ENCODE assay signal across 9 mouse cellular contexts in genomic region chr6:124758849-124759232, GRCm38 (mm10). TPM values are rescaled to one million over a fixed set of nuclear protein-coding genes. Genes with fewer than 3 reads are reported as not detected.
DNase-seq lines count a peak whose midpoint lies in the region; ATAC-seq lines count a peak whose summit lies in the region.
"Had no signal": no experiment of that assay in that cellular context is flagged by ENCODE, and none has a peak within 500 bp of the region (broad histone marks: within the 10 kb centered on the region; RNA-seq: fewer than 3 reads in every experiment).

No protein-coding gene starts in this region.

- peaks cover 3% of the 10 kb centered on the region; the same call in 1 of the 2 replicates for H3K27me3 ChIP-seq in lung, embryonic 15.5 days
- no peaks in the 10 kb centered on the region for H3K27me3 ChIP-seq in forebrain, embryonic 14.5 days (replicated peaks; ENCODE audit: control insufficient read depth, insufficient read depth, low read length)
- H3K27me3 ChIP-seq in limb, embryonic 12.5 days = peaks cover 26% of the 10 kb centered on the region
- H3K27me3 ChIP-seq in stomach, embryonic 14.5 days (ENCODE audit: control insufficient read depth, insufficient read depth, low read length) = no peaks in the 10 kb centered on the region

- DNase-seq in lung, postnatal 4 days = no peak
- no peak for DNase-seq in forebrain, embryonic 14.5 days (ENCODE audit: low spot score)
- DNase-seq in adrenal gland, adult 18-20 months (ENCODE audit: low spot score in 2 of 2) = no peak
- no peak for DNase-seq in layer of hippocampus, postnatal 14 days (ENCODE audit: low spot score in 2 of 2)

- WGBS in lung, embryonic 15.5 days = 52% methylated on average over 2 of the region's 2 CpGs
- WGBS in forebrain, embryonic 14.5 days = 51% methylated on average over 2 of the region's 2 CpGs
- 57% methylated on average over 2 of the region's 2 CpGs for WGBS in limb, embryonic 12.5 days
- WGBS in stomach, embryonic 14.5 days = 58% methylated on average over 2 of the region's 2 CpGs

- H3K4me2 ChIP-seq in lung, embryonic 15.5 days = peak overlapping the region; percentile 79
- peak overlapping the region; percentile 65 for H3K4me2 ChIP-seq in forebrain, embryonic 14.5 days (ENCODE audit: low read length)
- H3K4me2 ChIP-seq in limb, embryonic 12.5 days = peak overlapping the region; percentile 87
- H3K4me2 ChIP-seq in stomach, embryonic 14.5 days (replicated peaks; ENCODE audit: low read depth, low read length) = peak overlapping the region; percentile 83

- peaks cover 43% of the 10 kb centered on the region for H3K4me1 ChIP-seq in lung, embryonic 15.5 days
- peaks cover 34% of the 10 kb centered on the region for H3K4me1 ChIP-seq in forebrain, embryonic 14.5 days (ENCODE audit: control insufficient read depth, insufficient read depth, low read length)
- peaks cover 44% of the 10 kb centered on the region for H3K4me1 ChIP-seq in limb, embryonic 12.5 days (replicated peaks)
- H3K4me1 ChIP-seq in stomach, embryonic 14.5 days (ENCODE audit: control insufficient read depth, insufficient read depth, low read length) = peaks cover 36% of the 10 kb centered on the region; the same call in 1 of the 2 replicates

- peak overlapping the region; percentile 92; the same call in 1 of the 2 replicates for H3K9ac ChIP-seq in lung, embryonic 15.5 days
- no peak overlapping the region for H3K9ac ChIP-seq in forebrain, embryonic 14.5 days (ENCODE audit: low read length)
- peak overlapping the region; percentile 44 for H3K9ac ChIP-seq in limb, embryonic 12.5 days (replicated peaks)
- H3K9ac ChIP-seq in stomach, embryonic 14.5 days (replicated peaks; ENCODE audit: low read depth, low read length) = no peak overlapping the region; the same call in 1 of the 2 replicates

- H3K36me3 ChIP-seq in lung, embryonic 15.5 days = no peaks in the 10 kb centered on the region
- no peaks in the 10 kb centered on the region for H3K36me3 ChIP-seq in forebrain, embryonic 14.5 days (ENCODE audit: control insufficient read depth, insufficient read depth, low read length)
- H3K36me3 ChIP-seq in limb, embryonic 12.5 days = 0 out of 2 replicates have a peak, but pooled peaks cover 8% of the 10 kb centered on the region
- H3K36me3 ChIP-seq in stomach, embryonic 14.5 days (ENCODE audit: control insufficient read depth, insufficient read depth, low read length) = no peaks in the 10 kb centered on the region

- ATAC-seq in lung, embryonic 15.5 days (ENCODE audit: borderline replicate concordance, extremely low read depth, low FRiP score, low TSS enrichment) = no peak
- no peak for ATAC-seq in forebrain, embryonic 14.5 days
- ATAC-seq in limb, embryonic 12.5 days (ENCODE audit: insufficient number of reproducible peaks, insufficient read depth, low FRiP score, low TSS enrichment, low read depth) = no peak
- ATAC-seq in stomach, embryonic 14.5 days (ENCODE audit: insufficient number of reproducible peaks, insufficient read depth, low FRiP score, low read depth) = no peak

- no peaks in the 10 kb centered on the region for H3K9me3 ChIP-seq in lung, embryonic 15.5 days
- no peaks in the 10 kb centered on the region for H3K9me3 ChIP-seq in forebrain, embryonic 14.5 days (replicated peaks; ENCODE audit: control insufficient read depth, low read length)
- H3K9me3 ChIP-seq in limb, embryonic 12.5 days = no peaks in the 10 kb centered on the region
- no peaks in the 10 kb centered on the region for H3K9me3 ChIP-seq in stomach, embryonic 14.5 days (ENCODE audit: control insufficient read depth, low read depth, low read length)

- peak overlapping the region; percentile 99 for H3K27ac ChIP-seq in lung, embryonic 15.5 days
- peak overlapping the region; percentile 97 for H3K27ac ChIP-seq in forebrain, embryonic 14.5 days (ENCODE audit: low read depth, low read length)
- H3K27ac ChIP-seq in limb, embryonic 12.5 days = peak overlapping the region; percentile 99
- H3K27ac ChIP-seq in stomach, embryonic 14.5 days (ENCODE audit: low read length) = peak overlapping the region; percentile 98

- H3K4me3 ChIP-seq in lung, embryonic 15.5 days = peak overlapping the region; percentile 86
- no peak overlapping the region for H3K4me3 ChIP-seq in forebrain, embryonic 14.5 days (ENCODE audit: low read depth, low read length)
- peak overlapping the region; percentile 89 for H3K4me3 ChIP-seq in limb, embryonic 12.5 days (replicated peaks)
- H3K4me3 ChIP-seq in stomach, embryonic 14.5 days (ENCODE audit: low read depth, low read length) = 0 out of 2 replicates have a peak overlapping the region, but pooled peaks have one; percentile 85

RNA-seq across cellular contexts. Expression of gene Atn1, which starts 2.5 kb away (rescaled TPM):
- polyA plus RNA-seq in lung, embryonic 15.5 days (2015; fragmentation: Nextera tagmentation; extraction: Ambion mirVana) = 15.6 and 16.1 TPM in 2 replicates
- 12.2 and 16.6 TPM in 2 replicates for polyA plus RNA-seq in forebrain, embryonic 14.5 days (2014; fragmentation: Nextera tagmentation; extraction: Ambion mirVana)
- 17.1 and 17.4 TPM in 2 replicates for polyA plus RNA-seq in limb, embryonic 12.5 days (2016; fragmentation: Nextera tagmentation; extraction: Ambion mirVana)
- polyA plus RNA-seq in stomach, embryonic 14.5 days (2014; fragmentation: Nextera tagmentation; extraction: Ambion mirVana) = 15.0 and 18.5 TPM in 2 replicates
- 10 to 100 TPM; 78.4 to 80.2 TPM for total RNA-seq in adrenal gland, adult 18-20 months (2021)
- 100 to 1,000 TPM; 147 to 149 TPM for total RNA-seq in layer of hippocampus, postnatal 14 days (2021)

RNA-seq across cellular contexts. Expression of gene Gm45234, which starts 3.0 kb away (rescaled TPM):
- not detected in 2 replicates for polyA plus RNA-seq in lung, embryonic 15.5 days (2015; fragmentation: Nextera tagmentation; extraction: Ambion mirVana)
- polyA plus RNA-seq in forebrain, embryonic 14.5 days (2014; fragmentation: Nextera tagmentation; extraction: Ambion mirVana) = not detected in 2 replicates
- polyA plus RNA-seq in limb, embryonic 12.5 days (2016; fragmentation: Nextera tagmentation; extraction: Ambion mirVana) = not detected in 2 replicates
- not detected in 2 replicates for polyA plus RNA-seq in stomach, embryonic 14.5 days (2014; fragmentation: Nextera tagmentation; extraction: Ambion mirVana)
- total RNA-seq in adrenal gland, adult 18-20 months (2021) = not detected
- 1 to 10 TPM in 1 of 2 experiments, not detected in 1; 1.3 TPM for total RNA-seq in layer of hippocampus, postnatal 14 days (2021)
- total RNA-seq: adrenal gland, postnatal 14 days; gastrocnemius, postnatal 14 days had no signal

RNA-seq across cellular contexts. Expression of gene Eno2, which starts 10.6 kb away (rescaled TPM):
- 2.1 and 3.4 TPM in 2 replicates for polyA plus RNA-seq in lung, embryonic 15.5 days (2015; fragmentation: Nextera tagmentation; extraction: Ambion mirVana)
- 34.6 and 49.5 TPM in 2 replicates for polyA plus RNA-seq in forebrain, embryonic 14.5 days (2014; fragmentation: Nextera tagmentation; extraction: Ambion mirVana)
- polyA plus RNA-seq in limb, embryonic 12.5 days (2016; fragmentation: Nextera tagmentation; extraction: Ambion mirVana) = 4.8 TPM in 2 replicates
- polyA plus RNA-seq in stomach, embryonic 14.5 days (2014; fragmentation: Nextera tagmentation; extraction: Ambion mirVana) = 9.5 and 9.7 TPM in 2 replicates
- 10 to 100 TPM; 19.8 to 37.7 TPM for total RNA-seq in adrenal gland, adult 18-20 months (2021)
- 100 to 1,000 TPM; 667 to 671 TPM for total RNA-seq in layer of hippocampus, postnatal 14 days (2021)

RNA-seq across cellular contexts. Expression of gene Grcc10, which starts 17.7 kb away (rescaled TPM):
- 406 and 416 TPM in 2 replicates for polyA plus RNA-seq in lung, embryonic 15.5 days (2015; fragmentation: Nextera tagmentation; extraction: Ambion mirVana)
- 722 and 848 TPM in 2 replicates for polyA plus RNA-seq in forebrain, embryonic 14.5 days (2014; fragmentation: Nextera tagmentation; extraction: Ambion mirVana)
- 479 and 511 TPM in 2 replicates for polyA plus RNA-seq in limb, embryonic 12.5 days (2016; fragmentation: Nextera tagmentation; extraction: Ambion mirVana)
- 445 and 505 TPM in 2 replicates for polyA plus RNA-seq in stomach, embryonic 14.5 days (2014; fragmentation: Nextera tagmentation; extraction: Ambion mirVana)
- total RNA-seq in adrenal gland, adult 18-20 months (2021) = 100 to 1,000 TPM; 341 to 388 TPM
- 100 to 1,000 TPM; 297 to 325 TPM for total RNA-seq in layer of hippocampus, postnatal 14 days (2021)

RNA-seq across cellular contexts. Expression of gene Ptpn6, which starts 20.3 kb away (rescaled TPM):
- polyA plus RNA-seq in lung, embryonic 15.5 days (2015; fragmentation: Nextera tagmentation; extraction: Ambion mirVana) = 17.3 and 24.3 TPM in 2 replicates
- polyA plus RNA-seq in forebrain, embryonic 14.5 days (2014; fragmentation: Nextera tagmentation; extraction: Ambion mirVana) = 4.7 TPM in 2 replicates
- 6.0 and 6.4 TPM in 2 replicates for polyA plus RNA-seq in limb, embryonic 12.5 days (2016; fragmentation: Nextera tagmentation; extraction: Ambion mirVana)
- polyA plus RNA-seq in stomach, embryonic 14.5 days (2014; fragmentation: Nextera tagmentation; extraction: Ambion mirVana) = 13.7 and 15.3 TPM in 2 replicates
- 10 to 100 TPM in 1 of 2 experiments, 1 to 10 TPM in 1; 9.8 to 11.5 TPM for total RNA-seq in adrenal gland, adult 18-20 months (2021)
- 1 to 10 TPM; 3.8 to 5.7 TPM for total RNA-seq in layer of hippocampus, postnatal 14 days (2021)

Comparison
In these comparisons a context has a peak if more than half of its experiments do, and no peak if none do; other contexts are left out.
1. H3K9ac ChIP-seq: peak in lung, embryonic 15.5 days (single experiment) and limb, embryonic 12.5 days (single experiment); none in forebrain, embryonic 14.5 days (single experiment) and stomach, embryonic 14.5 days (single experiment).
2. Peak in every context shown above with its lines, with median percentiles within 50 percentile points of each other: H3K27ac ChIP-seq and H3K4me2 ChIP-seq.